Mouse (Mus musculus): ENCODE data around the gene Nfkbil1. TPM values are rescaled to one million over a fixed set of nuclear protein-coding genes. Genes with fewer than 3 reads are reported as not detected.

The Nfkbil1 gene
- polyA plus RNA-seq (2015; fragmentation: Nextera tagmentation; extraction: Ambion mirVana) = 11.7 and 12.3 TPM in 2 replicates

GRCm38 (mm10) chr17:35235614-35236389 lies at the start of gene Nfkbil1:
Nfkbil1 (minus strand) TSS chr17:35235792.
- WGBS = under 1% methylated on average over 35 of the region's 35 CpGs
- peak within 1 kb of the TSS; percentile 96 for H3K27ac ChIP-seq (replicated peaks)
- no peaks in the 10 kb centered on the region for H3K27me3 ChIP-seq
- ATAC-seq (replicated peaks) = peak; percentile 83
- peak within 1 kb of the TSS; percentile 56 for H3K4me3 ChIP-seq
- H3K4me2 ChIP-seq (replicated peaks) = peak within 1 kb of the TSS; percentile 95
- H3K9ac ChIP-seq (replicated peaks) = peak within 1 kb of the TSS; percentile 72
- no peaks in the 10 kb centered on the region for H3K9me3 ChIP-seq
- peaks cover 9% of the 10 kb centered on the region; the same call in 1 of the 2 replicates for H3K36me3 ChIP-seq
- H3K4me1 ChIP-seq = peaks cover 47% of the 10 kb centered on the region

DNA sequence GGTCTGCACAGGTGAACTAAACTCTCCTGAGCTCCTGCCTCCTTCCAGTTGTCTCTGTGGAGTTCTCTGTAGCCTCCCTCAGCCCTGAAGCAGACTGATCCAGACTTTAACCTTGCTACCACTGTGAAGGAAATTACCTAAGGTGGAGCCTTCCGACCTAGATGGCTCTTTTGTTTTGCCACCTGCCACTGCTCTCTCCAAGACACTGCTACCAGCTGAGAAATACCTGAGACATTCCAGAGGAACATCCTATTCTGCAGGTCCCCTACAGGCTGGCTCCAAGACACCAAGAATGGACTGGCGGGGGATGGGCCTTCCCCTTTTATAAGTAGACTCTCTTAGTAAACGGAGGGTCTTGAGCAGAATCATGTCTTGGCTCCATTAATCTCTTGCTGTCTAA lies 44.7 kb upstream of the Nfkbil1 start:
- H3K36me3 ChIP-seq = no peaks in the 10 kb centered on the region
- H3K4me1 ChIP-seq = no peaks in the 10 kb centered on the region
- no peak overlapping the region for H3K9ac ChIP-seq (replicated peaks)
- WGBS = 76% methylated on average over 3 of the region's 3 CpGs
- H3K27me3 ChIP-seq = peaks cover 13% of the 10 kb centered on the region
- no peak overlapping the region for H3K27ac ChIP-seq (replicated peaks)
- H3K4me3 ChIP-seq = no peak overlapping the region
- ATAC-seq (replicated peaks) = no peak
- H3K4me2 ChIP-seq (replicated peaks) = no peak overlapping the region
- no peaks in the 10 kb centered on the region for H3K9me3 ChIP-seq

DNA sequence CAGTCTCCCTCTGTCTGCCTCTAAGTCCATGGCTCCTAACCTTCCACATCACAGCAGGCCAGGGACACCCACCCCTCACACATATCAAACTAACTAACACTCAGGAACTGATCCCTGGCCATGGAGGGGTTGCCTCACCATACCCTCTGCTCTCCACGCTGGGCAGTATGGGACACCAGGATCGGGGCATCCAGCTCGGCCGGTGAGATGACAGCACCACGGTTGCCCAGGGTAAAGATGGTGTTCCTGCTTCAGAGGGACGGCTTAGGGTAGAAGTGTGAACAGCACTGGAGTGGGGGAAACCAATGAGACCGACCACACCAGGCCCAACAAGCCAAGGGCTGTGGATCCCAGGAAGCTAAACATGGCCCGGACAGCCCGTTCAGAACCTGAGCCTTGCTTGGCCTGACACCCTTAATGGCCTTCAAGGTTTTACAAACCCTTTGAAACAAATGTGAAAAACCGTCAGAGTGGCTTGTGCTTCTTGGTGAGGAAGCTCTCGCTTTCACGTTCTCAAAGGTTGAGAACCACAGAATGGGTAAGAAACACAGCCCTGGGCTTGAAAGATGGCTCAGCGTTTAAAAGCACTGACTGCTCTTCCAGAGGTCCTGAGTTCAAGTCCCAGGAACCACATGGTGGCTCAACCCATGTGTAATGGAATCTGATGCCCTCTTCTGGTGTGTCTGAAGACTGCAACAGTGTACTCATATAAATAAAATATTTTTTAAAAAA lies 43.5 kb upstream of the Nfkbil1 start:
- Histone ChIP-seq H3K4me2 (replicated peaks) (no peak overlapping the region), H3K9me3 (no peaks in the 10 kb centered on the region), H3K36me3 (no peaks in the 10 kb centered on the region), H3K4me1 (no peaks in the 10 kb centered on the region), H3K9ac (replicated peaks) (no peak overlapping the region), H3K27me3 (peaks cover 13% of the 10 kb centered on the region), H3K27ac (replicated peaks) (no peak overlapping the region), H3K4me3 (no peak overlapping the region)
- 91% methylated on average over 13 of the region's 13 CpGs for WGBS
- no peak for ATAC-seq (replicated peaks)

DNA sequence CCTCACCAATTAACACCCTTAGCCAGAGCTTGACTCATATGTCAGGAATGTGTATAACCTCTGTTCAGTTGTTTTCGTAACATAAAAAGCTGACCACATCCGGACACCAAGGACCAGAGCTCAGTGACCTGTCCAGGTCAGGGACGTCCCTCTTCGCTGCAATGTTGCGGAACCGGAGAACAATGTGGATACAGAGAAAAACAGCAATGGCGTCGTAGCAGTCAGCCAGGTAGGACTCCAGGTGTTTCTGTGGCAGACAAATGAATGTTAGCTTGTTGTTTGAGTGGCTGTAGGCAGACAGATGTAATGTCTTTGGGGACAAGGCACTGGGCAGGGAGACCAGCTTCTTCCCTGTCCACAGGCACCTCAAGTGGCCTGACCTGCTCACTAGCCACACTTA lies 42.5 kb upstream of the Nfkbil1 start:
- no peak overlapping the region for H3K4me2 ChIP-seq (replicated peaks)
- H3K9me3 ChIP-seq = no peaks in the 10 kb centered on the region
- H3K4me1 ChIP-seq = no peaks in the 10 kb centered on the region
- 88% methylated on average over 8 of the region's 8 CpGs for WGBS
- H3K4me3 ChIP-seq = no peak overlapping the region
- H3K27ac ChIP-seq (replicated peaks) = no peak overlapping the region
- no peak overlapping the region for H3K9ac ChIP-seq (replicated peaks)
- no peak for ATAC-seq (replicated peaks)
- H3K36me3 ChIP-seq = no peaks in the 10 kb centered on the region
- peaks cover 13% of the 10 kb centered on the region for H3K27me3 ChIP-seq

DNA sequence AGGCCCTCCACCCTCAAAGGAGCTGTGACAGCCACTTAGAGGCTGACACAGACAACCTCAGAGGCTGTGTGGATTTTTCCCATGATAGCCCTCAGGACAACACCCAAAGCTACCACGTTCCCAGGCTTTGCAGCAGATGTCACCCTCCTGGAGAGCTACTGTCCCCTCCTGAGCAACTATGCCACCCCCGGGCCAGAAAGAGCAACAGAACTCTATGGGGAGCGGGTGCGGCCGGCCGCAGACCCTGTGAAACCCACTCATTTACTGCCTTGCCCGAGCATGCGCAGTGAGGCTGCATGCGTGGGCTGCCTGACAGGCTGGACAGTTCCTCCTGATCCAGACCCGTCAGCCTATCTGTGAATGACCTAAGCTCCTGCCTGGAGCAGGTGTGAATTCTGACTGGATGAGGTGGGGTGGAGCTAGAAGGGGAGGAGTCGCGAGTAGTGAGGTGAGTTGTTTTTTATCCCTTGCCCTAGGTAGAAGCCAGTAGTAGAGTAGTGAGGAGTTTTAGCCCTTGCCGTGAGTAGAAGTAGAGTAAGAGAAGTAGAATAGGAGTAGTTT lies 40.8 kb upstream of the Nfkbil1 start:
- Histone ChIP-seq H3K4me1 (no peaks in the 10 kb centered on the region), H3K9me3 (no peaks in the 10 kb centered on the region), H3K36me3 (no peaks in the 10 kb centered on the region), H3K9ac (replicated peaks) (no peak overlapping the region), H3K4me3 (no peak overlapping the region), H3K27me3 (peaks cover 13% of the 10 kb centered on the region), H3K27ac (replicated peaks) (no peak overlapping the region), H3K4me2 (replicated peaks) (no peak overlapping the region; the same call in 1 of the 2 replicates)
- 20% methylated on average over 13 of the region's 13 CpGs for WGBS
- ATAC-seq (replicated peaks) = no peak

- H3K36me3 ChIP-seq = no peaks in the 10 kb centered on the region
- no peaks in the 10 kb centered on the region for H3K9me3 ChIP-seq
- peaks cover 13% of the 10 kb centered on the region for H3K27me3 ChIP-seq
- H3K9ac ChIP-seq (replicated peaks) = no peak overlapping the region
- WGBS = 5% methylated on average over 11 of the region's 11 CpGs
- ATAC-seq (replicated peaks) = peak; percentile 43; the same call in 1 of the 2 replicates
- H3K4me2 ChIP-seq (replicated peaks) = no peak overlapping the region
- H3K4me3 ChIP-seq = no peak overlapping the region
- H3K27ac ChIP-seq (replicated peaks) = no peak overlapping the region
- H3K4me1 ChIP-seq = no peaks in the 10 kb centered on the region
Observed at GRCm38 (mm10) chr17:35274770-35275169, 39.2 kb upstream of the Nfkbil1 start.

GRCm38 (mm10) chr17:35272249-35272648 lies 36.7 kb upstream of the Nfkbil1 start:
- WGBS = 78% methylated on average over 3 of the region's 3 CpGs
- Histone ChIP-seq H3K4me2 (replicated peaks) (no peak overlapping the region), H3K9me3 (no peaks in the 10 kb centered on the region), H3K4me1 (no peaks in the 10 kb centered on the region), H3K27ac (replicated peaks) (no peak overlapping the region), H3K4me3 (no peak overlapping the region), H3K27me3 (peaks cover 13% of the 10 kb centered on the region), H3K9ac (replicated peaks) (no peak overlapping the region), H3K36me3 (no peaks in the 10 kb centered on the region)
- ATAC-seq (replicated peaks) = no peak

GRCm38 (mm10) chr17:35269653-35270347 lies 34.2 kb upstream of the Nfkbil1 start:
- WGBS = 17% methylated on average over 3 of the region's 3 CpGs
- H3K4me1 ChIP-seq = no peaks in the 10 kb centered on the region
- H3K27ac ChIP-seq (replicated peaks) = no peak overlapping the region
- no peak overlapping the region for H3K9ac ChIP-seq (replicated peaks)
- ATAC-seq (replicated peaks) = no peak
- H3K36me3 ChIP-seq = no peaks in the 10 kb centered on the region
- H3K27me3 ChIP-seq = no peaks in the 10 kb centered on the region
- no peak overlapping the region for H3K4me2 ChIP-seq (replicated peaks)
- H3K9me3 ChIP-seq = no peaks in the 10 kb centered on the region
- no peak overlapping the region for H3K4me3 ChIP-seq

DNA sequence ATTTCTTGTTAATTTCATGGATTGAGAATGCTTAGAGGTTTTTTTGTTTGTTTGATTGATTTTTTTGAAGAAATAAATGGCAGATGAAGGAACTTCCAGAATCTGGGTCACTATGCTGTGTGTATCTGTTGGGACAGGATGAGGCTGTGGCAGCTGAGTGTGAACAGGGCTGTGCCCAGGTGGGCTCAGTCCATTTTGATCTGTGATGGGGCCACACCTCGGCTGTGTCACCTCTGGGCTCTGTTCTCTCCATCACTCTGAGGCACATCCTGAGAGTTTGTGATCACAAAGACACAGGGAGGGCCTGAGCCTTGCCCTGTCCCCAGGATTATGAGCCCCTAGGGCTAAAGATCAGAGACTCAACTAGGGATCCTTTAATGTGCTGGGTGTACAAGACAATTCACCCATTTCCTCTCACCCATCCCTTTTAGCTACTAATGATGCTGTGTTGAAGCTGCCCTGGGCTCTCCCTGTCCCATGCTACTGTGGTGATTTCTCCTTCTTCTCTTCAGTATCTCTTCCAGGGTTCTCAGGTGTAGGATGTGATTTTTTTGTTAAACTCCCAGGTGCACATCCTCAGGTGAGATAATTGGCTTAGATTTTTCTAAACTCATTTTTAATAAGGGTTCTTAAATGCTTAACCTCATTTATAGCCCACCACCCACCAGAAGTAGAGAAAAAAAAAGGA lies 32.0 kb upstream of the Nfkbil1 start:
- Histone ChIP-seq H3K4me2 (replicated peaks) (no peak overlapping the region), H3K9me3 (no peaks in the 10 kb centered on the region), H3K27ac (replicated peaks) (no peak overlapping the region), H3K9ac (replicated peaks) (no peak overlapping the region), H3K27me3 (no peaks in the 10 kb centered on the region), H3K4me3 (no peak overlapping the region), H3K4me1 (peaks cover 7% of the 10 kb centered on the region), H3K36me3 (no peaks in the 10 kb centered on the region)
- no peak for ATAC-seq (replicated peaks)
- 76% methylated on average over 1 of the region's 1 CpGs for WGBS

- WGBS = under 1% methylated on average over 31 of the region's 31 CpGs
- Histone ChIP-seq H3K36me3 (no peaks in the 10 kb centered on the region), H3K4me1 (peaks cover 7% of the 10 kb centered on the region), H3K9ac (replicated peaks) (peak overlapping the region; percentile 73), H3K4me3 (peak overlapping the region; percentile 80), H3K4me2 (replicated peaks) (peak overlapping the region; percentile 97), H3K27ac (replicated peaks) (no peak overlapping the region), H3K27me3 (no peaks in the 10 kb centered on the region), H3K9me3 (no peaks in the 10 kb centered on the region)
- ATAC-seq (replicated peaks) = 0 out of 2 replicates have a peak, but pooled peaks have one; percentile 12
Observed at GRCm38 (mm10) chr17:35263523-35263883, 27.9 kb upstream of the Nfkbil1 start.

DNA sequence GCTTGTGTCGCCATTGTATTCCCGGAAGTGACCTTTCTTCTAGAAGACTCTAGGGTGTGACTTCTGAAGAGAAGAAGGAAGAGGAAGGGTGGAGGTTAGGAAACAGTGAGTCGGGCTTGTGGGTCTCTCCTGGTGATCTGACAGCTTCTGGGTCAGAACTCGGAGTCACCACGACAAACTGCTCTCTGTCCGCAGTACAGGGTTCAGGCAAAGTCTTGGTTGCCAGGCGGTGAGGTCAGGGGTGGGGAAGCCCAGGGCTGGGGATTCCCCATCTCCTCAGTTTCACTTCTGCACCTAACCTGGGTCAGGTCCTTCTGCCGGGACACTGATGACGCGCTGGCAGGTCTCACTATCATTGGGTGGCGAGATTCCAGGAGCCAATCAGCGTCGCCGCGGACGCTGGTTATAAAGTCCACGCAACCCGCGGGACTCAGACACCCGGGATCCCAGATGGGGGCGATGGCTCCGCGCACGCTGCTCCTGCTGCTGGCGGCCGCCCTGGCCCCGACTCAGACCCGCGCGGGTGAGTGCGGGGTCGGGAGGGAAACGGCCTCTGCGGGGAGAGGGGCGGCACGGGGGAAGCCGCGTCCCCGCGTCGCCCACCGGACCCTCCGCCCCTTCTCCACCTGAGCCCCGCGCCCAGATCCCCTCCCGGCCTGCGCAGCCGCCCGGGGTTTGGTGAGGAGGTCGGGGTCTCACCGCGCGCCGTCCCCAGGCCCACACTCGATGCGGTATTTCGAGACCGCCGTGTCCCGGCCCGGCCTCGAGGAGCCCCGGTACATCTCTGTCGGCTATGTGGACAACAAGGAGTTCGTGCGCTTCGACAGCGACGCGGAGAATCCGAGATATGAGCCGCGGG lies 27.3 kb upstream of the Nfkbil1 start, which contains the start of gene H2-D1:
Gene H2-D1 (plus strand): TSS at position 67 of the 859 bp plus-strand sequence.
- Histone ChIP-seq H3K4me1 (peaks cover 9% of the 10 kb centered on the region), H3K27ac (replicated peaks) (no peak within 1 kb of the TSS), H3K27me3 (no peaks in the 10 kb centered on the region), H3K9ac (replicated peaks) (peak within 1 kb of the TSS; percentile 73), H3K9me3 (no peaks in the 10 kb centered on the region), H3K4me3 (peak within 1 kb of the TSS; percentile 80), H3K36me3 (no peaks in the 10 kb centered on the region), H3K4me2 (replicated peaks) (peak within 1 kb of the TSS; percentile 97)
- peak; percentile 89 for ATAC-seq (replicated peaks)
- WGBS = 2% methylated on average over 73 of the region's 73 CpGs
